Mouse (Mus musculus) thymus, adult 2 months (tissue): ENCODE data around the gene Gcsam. TPM values are rescaled to one million over a fixed set of nuclear protein-coding genes. Genes with fewer than 3 reads are reported as not detected.

ENCODE experiments used
- DNase-seq: peaks from one replicate; pipeline ENCODE4 v3.0.0; 2021
- H3K27ac ChIP-seq: fragments of 200-500 bp; 2 replicates; pipeline ENCODE4 v1.5.1; 2012; ENCODE audit warnings: low read length, control low read depth; ENCODE audit not compliant: control insufficient read depth, insufficient read depth
- H3K27me3 ChIP-seq: fragments of 200-500 bp; 2 replicates; pipeline ENCODE4 v1.6.1; 2012; ENCODE audit warnings: mild to moderate bottlenecking, low read length, moderate library complexity, mixed read lengths; ENCODE audit not compliant: control insufficient read depth, insufficient read depth
- H3K36me3 ChIP-seq: fragments of 200-500 bp; 2 replicates; pipeline ENCODE4 v1.6.1; 2012; ENCODE audit warnings: mild to moderate bottlenecking, low read length, moderate library complexity; ENCODE audit not compliant: control insufficient read depth, insufficient read depth
- H3K4me1 ChIP-seq: fragments of 200-500 bp; replicated peaks from 2 replicates; pipeline ENCODE4 v1.6.1; 2012; ENCODE audit warnings: low read length; ENCODE audit not compliant: control insufficient read depth, insufficient read depth
- H3K4me3 ChIP-seq: fragments of 200-500 bp; 2 replicates; pipeline ENCODE4 v1.5.1; 2012; ENCODE audit warnings: mild to moderate bottlenecking, low read length, control low read depth, moderate library complexity; ENCODE audit not compliant: control insufficient read depth, insufficient read depth
- CTCF ChIP-seq: fragments of 200-500 bp; IDR thresholded peaks from 2 replicates; pipeline ENCODE4 v1.5.1; 2012; ENCODE audit warnings: mild to moderate bottlenecking, control low read depth, low read length, moderate library complexity, borderline replicate concordance; ENCODE audit not compliant: control insufficient read depth, poor library complexity, insufficient read depth; ENCODE audit errors: extremely low read depth
- POLR2A ChIP-seq: fragments of 200-500 bp; IDR thresholded peaks from 2 replicates; pipeline ENCODE4 v1.6.1; 2012; ENCODE audit warnings: mild to moderate bottlenecking, low read length, control low read depth, moderate library complexity; ENCODE audit not compliant: control insufficient read depth, poor library complexity, insufficient read depth; ENCODE audit errors: extremely low read depth
- WGBS: fragments of 180-500 bp; shearing (Covaris S2); methylation state at CpG from one replicate; pipeline ENCODE4 v1.1.7; 2018; 5-methylcytosine and 5-hydroxymethylcytosine counted together
- polyA plus RNA-seq: library from polyadenylated mRNA; depleted of rRNA; stranded (reverse); fragments of >200 nt; gene quantifications from 2 replicates; pipeline ENCODE4 v1.2.3, GENCODE M21; 2012

The Gcsam gene
- polyA plus RNA-seq, 1 experiment = 0.97 TPM

- WGBS = 60% methylated on average over 4 of the region's 4 CpGs
- H3K36me3 ChIP-seq = no peaks in the 10 kb centered on the region
- H3K27ac ChIP-seq = no peak overlapping the region
- TF ChIP-seq POLR2A (no peak), CTCF (no peak)
- no peak overlapping the region for H3K4me3 ChIP-seq
- H3K27me3 ChIP-seq = no peaks in the 10 kb centered on the region
- DNase-seq = no peak
- H3K4me1 ChIP-seq = no peaks in the 10 kb centered on the region
Measured at GRCm38 (mm10) chr16:45608481-45608954, 1.7 kb upstream of the Gcsam start.

- Histone ChIP-seq H3K27me3 (no peaks in the 10 kb centered on the region), H3K4me1 (no peaks in the 10 kb centered on the region), H3K36me3 (no peaks in the 10 kb centered on the region), H3K4me3 (no peak overlapping the region), H3K27ac (no peak overlapping the region)
- TF ChIP-seq CTCF = no peak
- TF ChIP-seq POLR2A = no peak
- whole genome bisulfite sequencing = 50% methylated on average over 3 of the region's 3 CpGs
- DNase-seq = peak; percentile 34
Measured at GRCm38 (mm10) chr16:45609300-45609699, 880 bp upstream of the Gcsam start.

GRCm38 (mm10) chr16:45613247-45613646, 3.1 kb downstream of the Gcsam start:
- Histone ChIP-seq H3K36me3 (no peaks in the 10 kb centered on the region), H3K27ac (no peak overlapping the region), H3K4me1 (no peaks in the 10 kb centered on the region), H3K4me3 (no peak overlapping the region), H3K27me3 (no peaks in the 10 kb centered on the region)
- 90% methylated on average over 2 of the region's 2 CpGs for WGBS
- TF ChIP-seq CTCF (no peak), POLR2A (no peak)
- DNase-seq = no peak

GRCm38 (mm10) chr16:45615944-45616343, 5.8 kb downstream of the Gcsam start:
- WGBS = 87% methylated on average over 1 of the region's 1 CpGs
- Histone ChIP-seq H3K4me1 (no peaks in the 10 kb centered on the region), H3K27ac (no peak overlapping the region), H3K27me3 (no peaks in the 10 kb centered on the region), H3K4me3 (no peak overlapping the region), H3K36me3 (no peaks in the 10 kb centered on the region)
- no peak for DNase-seq
- no peak for TF ChIP-seq CTCF
- TF ChIP-seq POLR2A = no peak

GRCm38 (mm10) chr16:45619751-45620375, 9.7 kb downstream of the Gcsam start:
- no peak for DNase-seq
- H3K4me1 ChIP-seq = peaks cover 2% of the 10 kb centered on the region; the same call in 1 of the 2 replicates
- no peak overlapping the region for H3K4me3 ChIP-seq
- H3K27me3 ChIP-seq = no peaks in the 10 kb centered on the region
- no peak overlapping the region for H3K27ac ChIP-seq
- 84% methylated on average over 8 of the region's 8 CpGs for WGBS
- no peak for TF ChIP-seq CTCF
- no peak for TF ChIP-seq POLR2A
- H3K36me3 ChIP-seq = no peaks in the 10 kb centered on the region

- H3K36me3 ChIP-seq = no peaks in the 10 kb centered on the region
- WGBS = 60% methylated on average over 4 of the region's 4 CpGs
- no peak overlapping the region for H3K4me3 ChIP-seq
- DNase-seq = no peak
- no peak overlapping the region for H3K27ac ChIP-seq
- TF ChIP-seq POLR2A (no peak), CTCF (no peak)
- no peaks in the 10 kb centered on the region for H3K27me3 ChIP-seq
- peaks cover 9% of the 10 kb centered on the region for H3K4me1 ChIP-seq
Measured at GRCm38 (mm10) chr16:45623230-45623629, 13.1 kb downstream of the Gcsam start.

GRCm38 (mm10) chr16:45624791-45625190, 14.6 kb downstream of the Gcsam start:
- TF ChIP-seq POLR2A (no peak), CTCF (no peak)
- no peaks in the 10 kb centered on the region for H3K36me3 ChIP-seq
- WGBS = 15% methylated on average over 2 of the region's 2 CpGs

GRCm38 (mm10) chr16:45625342-45625741, 15.2 kb downstream of the Gcsam start:
- TF ChIP-seq POLR2A (no peak), CTCF (no peak)
- Histone ChIP-seq H3K4me3 (no peak overlapping the region), H3K27me3 (no peaks in the 10 kb centered on the region), H3K4me1 (peaks cover 9% of the 10 kb centered on the region), H3K27ac (no peak overlapping the region), H3K36me3 (no peaks in the 10 kb centered on the region)
- no peak for DNase-seq
- whole genome bisulfite sequencing = 21% methylated on average over 2 of the region's 2 CpGs

More at GRCm38 (mm10) chr16:45624791-45625190, 14.6 kb downstream of the Gcsam start:
- H3K4me1 ChIP-seq = peaks cover 9% of the 10 kb centered on the region
- H3K4me3 ChIP-seq = no peak overlapping the region
- H3K27ac ChIP-seq = no peak overlapping the region
- no peaks in the 10 kb centered on the region for H3K27me3 ChIP-seq
- no peak for DNase-seq
